12 mouse cellular contexts compared by ENCODE assay signal in genomic region chr11:94118612-94119011, GRCm38 (mm10).
"Had no signal": no experiment of that assay in that cellular context is flagged by ENCODE, and none has a peak within 500 bp of the region (broad histone marks: within the 10 kb centered on the region; RNA-seq: fewer than 3 reads in every experiment).

No protein-coding gene starts in this region.

- H3K27me3 ChIP-seq: liver, embryonic 13.5 days; midbrain, embryonic 13.5 days; stomach, embryonic 15.5 days had no signal

- H3K4me2 ChIP-seq: liver, embryonic 13.5 days; midbrain, embryonic 13.5 days; stomach, embryonic 15.5 days had no signal

- H3K27ac ChIP-seq: liver, embryonic 13.5 days; midbrain, embryonic 13.5 days; stomach, embryonic 15.5 days had no signal

- H3K4me3 ChIP-seq: liver, embryonic 13.5 days; midbrain, embryonic 13.5 days; stomach, embryonic 15.5 days had no signal

- H3K9ac ChIP-seq: liver, embryonic 13.5 days; midbrain, embryonic 13.5 days; stomach, embryonic 15.5 days had no signal

- ATAC-seq: intestine, postnatal 0 days; midbrain, embryonic 13.5 days had no signal

- DNase-seq: kidney, adult 8-10 months; kidney, postnatal 25 days; layer of hippocampus, adult 9-11 months; layer of hippocampus, postnatal 36 days; liver, embryonic 13.5 days; lung, adult 18-20 months; lung, postnatal 4 days; right cerebral cortex, postnatal 14 days; thymus, postnatal 4 days had no signal

- H3K9me3 ChIP-seq: liver, embryonic 13.5 days; midbrain, embryonic 13.5 days; stomach, embryonic 15.5 days had no signal

- H3K4me1 ChIP-seq: midbrain, embryonic 13.5 days; stomach, embryonic 15.5 days had no signal
